Mouse (Mus musculus) forebrain, embryonic 11.5 days (tissue): ENCODE results near the gene Lin9. TPM values are rescaled to one million over a fixed set of nuclear protein-coding genes. Genes with fewer than 3 reads are reported as not detected.
"Not testable (repeated sequence)": the region's sequence is repeated elsewhere in the genome, so short reads cannot be mapped to it uniquely, and the experiment has no call there.

ENCODE experiments used
- ATAC-seq: fragments of 200-750 bp; cut with Nextera tagmentation; replicated peaks from 2 replicates; pipeline ENCODE4 v1.8.0; 2017; ENCODE audit warnings: moderate TSS enrichment; ENCODE audit not compliant: low FRiP score
- DNase-seq: peaks from one replicate; pipeline ENCODE4 v3.0.0-alpha.2; 2017; ENCODE audit warnings: low spot score
- H3K27ac ChIP-seq: fragments of 300-500 bp; sonication (generic); 2 replicates; pipeline ENCODE4 v1.5.1; 2014; ENCODE audit warnings: low read depth, low read length
- H3K27me3 ChIP-seq: fragments of 300-500 bp; sonication (generic); 2 replicates; pipeline ENCODE4 v1.6.1; 2014; ENCODE audit warnings: mild to moderate bottlenecking, low read length, mixed read lengths; ENCODE audit not compliant: control insufficient read depth, insufficient read depth
- H3K36me3 ChIP-seq: fragments of 300-500 bp; sonication (generic); 2 replicates; pipeline ENCODE4 v1.6.1; 2014; ENCODE audit warnings: mild to moderate bottlenecking, low read length, moderate library complexity, mixed read lengths; ENCODE audit not compliant: control insufficient read depth, insufficient read depth
- H3K4me1 ChIP-seq: fragments of 300-500 bp; sonication (generic); replicated peaks from 2 replicates; pipeline ENCODE4 v1.6.1; 2014; ENCODE audit warnings: low read length, mixed read lengths; ENCODE audit not compliant: control insufficient read depth, insufficient read depth
- H3K4me2 ChIP-seq: fragments of 300-500 bp; sonication (generic); 2 replicates; pipeline ENCODE4 v1.6.1; 2014; ENCODE audit warnings: low read depth, mild to moderate bottlenecking, low read length, moderate library complexity, mixed read lengths; ENCODE audit not compliant: severe bottlenecking
- H3K4me3 ChIP-seq: fragments of 300-500 bp; sonication (generic); 2 replicates; pipeline ENCODE4 v1.5.1; 2014; ENCODE audit warnings: low read depth, low read length
- H3K9ac ChIP-seq: fragments of 300-500 bp; sonication (generic); 2 replicates; pipeline ENCODE4 v1.6.1; 2014; ENCODE audit warnings: low read length
- H3K9me3 ChIP-seq: fragments of 300-500 bp; sonication (generic); 2 replicates; pipeline ENCODE4 v1.6.1; 2016; ENCODE audit warnings: low read length, mixed read lengths; ENCODE audit not compliant: control insufficient read depth
- WGBS: fragments of 180-500 bp; shearing (Covaris S2); extraction: QIAGEN DNeasy Blood & Tissue Kit; methylation state at CpG from one replicate; pipeline ENCODE4 v1.1.7; 2014; 5-methylcytosine and 5-hydroxymethylcytosine counted together
- polyA plus RNA-seq: library from polyadenylated mRNA; unstranded; fragments of >200 nt; fragmentation: Nextera tagmentation; extraction: Ambion mirVana; gene quantifications from 2 replicates; pipeline ENCODE4 v1.2.1, GENCODE M21; 2014

The Lin9 gene
- polyA plus RNA-seq, 1 experiment from 2014 or later, result 31.0 TPM

DNA sequence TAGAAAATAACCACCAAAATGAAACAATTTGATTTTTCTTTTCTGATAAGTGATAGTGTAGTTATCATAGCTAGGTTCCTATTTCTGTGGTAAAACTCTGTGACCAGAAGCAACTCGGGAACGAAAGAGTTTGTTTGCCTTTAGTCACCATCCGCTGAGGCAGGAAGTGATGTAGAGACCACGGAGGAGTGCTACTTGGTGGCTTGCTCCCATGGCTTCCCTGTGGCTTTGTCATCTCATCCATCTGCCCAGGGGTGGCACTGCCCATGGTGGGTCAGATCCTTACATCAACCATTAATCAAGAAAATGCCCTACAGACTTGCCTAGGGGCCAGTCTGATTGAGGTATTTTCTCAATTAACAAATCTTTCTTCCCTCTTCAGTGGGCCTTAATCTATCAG lies 18.6 kb upstream of the Lin9 start:
- Histone ChIP-seq H3K9ac (no peak overlapping the region), H3K4me1 (no peaks in the 10 kb centered on the region), H3K27ac (no peak overlapping the region), H3K9me3 (no peaks in the 10 kb centered on the region; the same call in 1 of the 2 replicates), H3K36me3 (no peaks in the 10 kb centered on the region), H3K27me3 (no peaks in the 10 kb centered on the region), H3K4me3 (no peak overlapping the region), H3K4me2 (no peak overlapping the region)
- 90% methylated on average over 4 of the region's 4 CpGs for WGBS
- ATAC-seq (no peak), DNase-seq (no peak)

DNA sequence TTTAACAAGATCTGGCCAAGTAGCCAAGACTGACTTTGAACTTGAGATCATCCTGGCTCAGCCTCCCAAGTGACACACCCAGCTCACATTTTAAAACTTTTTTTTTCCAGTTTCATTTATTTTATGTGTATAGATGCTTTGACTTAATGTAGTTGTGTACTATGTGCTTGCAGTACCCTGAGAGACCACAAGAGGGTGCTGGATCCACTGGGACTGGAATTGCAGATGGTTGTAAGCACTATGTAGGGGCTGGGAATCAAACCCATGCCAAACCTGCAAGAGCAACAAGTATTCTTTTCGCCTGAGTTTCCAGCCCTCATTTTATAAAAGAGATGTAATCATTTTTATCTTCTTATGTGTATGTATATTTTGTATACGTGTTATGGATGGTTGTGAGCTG lies 17.0 kb upstream of the Lin9 start:
- Histone ChIP-seq H3K9ac (no peak overlapping the region), H3K4me3 (no peak overlapping the region), H3K4me2 (no peak overlapping the region), H3K36me3 (no peaks in the 10 kb centered on the region), H3K27me3 (no peaks in the 10 kb centered on the region), H3K27ac (no peak overlapping the region), H3K4me1 (no peaks in the 10 kb centered on the region), H3K9me3 (no peaks in the 10 kb centered on the region; the same call in 1 of the 2 replicates)
- 87% methylated on average over 2 of the region's 2 CpGs for WGBS
- ATAC-seq (no peak), DNase-seq (no peak)

DNA sequence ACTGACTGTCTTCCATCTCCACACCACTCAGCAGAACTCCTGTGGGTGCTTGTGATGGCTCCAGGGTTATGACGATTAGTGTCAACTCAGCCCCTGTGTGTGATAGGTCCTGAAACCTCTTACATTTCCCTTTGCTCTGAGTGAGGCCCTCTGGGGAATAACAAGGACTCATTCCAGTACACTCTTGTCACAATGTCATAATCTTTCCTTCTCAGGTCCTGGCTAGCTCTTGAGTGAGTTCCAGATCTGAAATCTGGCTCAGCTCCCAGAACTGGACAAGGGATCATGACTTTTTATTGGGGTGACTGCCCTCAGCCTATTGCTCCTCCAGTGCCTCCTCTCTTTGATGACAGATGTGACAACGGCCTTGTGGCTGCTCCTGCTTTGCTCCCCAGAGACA lies 14.8 kb upstream of the Lin9 start:
- Histone ChIP-seq H3K36me3 (no peaks in the 10 kb centered on the region), H3K4me1 (no peaks in the 10 kb centered on the region), H3K27me3 (no peaks in the 10 kb centered on the region), H3K27ac (no peak overlapping the region), H3K9me3 (no peaks in the 10 kb centered on the region; the same call in 1 of the 2 replicates), H3K4me3 (no peak overlapping the region), H3K4me2 (no peak overlapping the region), H3K9ac (no peak overlapping the region)
- DNase-seq, result no peak
- no peak for ATAC-seq
- WGBS, result 88% methylated on average over 2 of the region's 2 CpGs

DNA sequence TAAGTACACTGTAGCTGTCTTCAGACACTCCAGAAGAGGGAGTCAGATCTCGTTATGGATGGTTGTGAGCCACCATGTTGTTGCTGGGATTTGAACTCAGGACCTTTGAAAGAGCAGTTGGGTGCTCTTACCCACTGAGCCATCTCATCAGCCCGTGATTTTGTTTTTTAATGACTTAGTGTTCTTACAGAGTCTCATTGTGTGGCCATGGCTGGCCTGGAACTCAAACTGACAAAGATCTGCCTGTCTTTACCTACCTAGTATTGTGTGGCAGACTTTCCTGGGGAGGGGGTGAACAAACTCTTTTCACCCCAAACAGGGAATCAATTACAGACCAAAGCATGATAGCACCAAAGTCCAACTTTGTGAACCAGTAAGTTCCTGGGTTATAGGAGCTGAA lies 3.2 kb upstream of the Lin9 start:
- not testable (repeated sequence) for DNase-seq, H3K9me3 ChIP-seq, H3K4me2 ChIP-seq, H3K27me3 ChIP-seq, H3K9ac ChIP-seq, ATAC-seq, H3K4me3 ChIP-seq, H3K4me1 ChIP-seq, H3K36me3 ChIP-seq, H3K27ac ChIP-seq
- WGBS, result 85% methylated on average over 2 of the region's 2 CpGs

DNA sequence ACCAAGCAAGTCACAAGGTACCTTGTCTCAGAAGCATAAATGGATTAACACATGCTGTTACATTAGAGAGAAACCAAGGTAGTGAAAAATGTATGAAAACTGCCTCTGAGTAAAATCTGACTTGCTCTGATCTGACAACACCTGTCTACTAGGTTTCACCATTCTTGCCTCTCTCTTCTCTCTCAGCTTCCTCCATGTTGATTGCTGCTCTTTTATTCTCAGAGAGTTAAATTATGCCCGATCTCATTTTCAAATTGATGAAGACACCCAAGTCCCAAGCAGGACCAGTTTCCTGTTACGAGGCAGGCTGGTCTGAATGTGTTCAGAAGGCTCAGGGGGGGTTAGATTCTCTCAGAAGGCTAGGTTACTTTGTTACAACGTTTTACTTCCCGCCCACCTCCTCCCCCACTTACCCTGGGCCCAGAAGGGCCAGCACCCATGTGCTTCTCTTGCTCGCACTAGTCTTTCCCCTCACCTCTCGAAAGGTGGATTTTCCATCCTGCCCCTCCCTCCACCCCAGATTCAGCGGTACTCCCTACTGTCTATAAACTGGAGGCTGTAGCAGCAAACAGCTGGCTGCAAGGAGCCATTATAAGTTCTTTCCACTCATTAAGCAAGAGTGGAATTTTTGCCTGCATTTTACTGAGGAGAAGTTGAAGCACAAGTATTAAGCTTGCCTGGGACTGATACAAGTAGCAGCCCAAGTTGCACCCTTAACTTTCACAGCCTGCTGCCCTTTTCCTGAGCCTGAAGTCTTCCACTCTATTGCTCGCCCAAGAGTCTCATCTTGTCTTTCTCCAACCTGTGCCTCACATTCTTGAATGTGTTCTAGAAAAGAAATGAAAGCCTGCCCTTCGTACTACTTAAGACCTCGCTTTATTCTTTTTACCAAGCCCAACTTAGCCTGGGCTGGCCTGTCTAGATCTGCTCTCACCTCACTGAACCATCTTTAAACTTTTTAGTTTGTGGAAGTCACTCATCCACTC lies 1.2 kb upstream of the Lin9 start:
- Histone ChIP-seq H3K36me3 (no peaks in the 10 kb centered on the region; the same call in 1 of the 2 replicates), H3K9me3 (no peaks in the 10 kb centered on the region), H3K9ac (peak overlapping the region; percentile 100), H3K4me3 (peak overlapping the region; percentile 99), H3K27me3 (no peaks in the 10 kb centered on the region), H3K4me2 (peak overlapping the region; percentile 79), H3K4me1 (peaks cover 9% of the 10 kb centered on the region; the same call in 1 of the 2 replicates), H3K27ac (0 out of 2 replicates have a peak overlapping the region, but pooled peaks have one; percentile 92)
- ATAC-seq (no peak), DNase-seq (no peak)
- WGBS, result 43% methylated on average over 10 of the region's 10 CpGs

DNA sequence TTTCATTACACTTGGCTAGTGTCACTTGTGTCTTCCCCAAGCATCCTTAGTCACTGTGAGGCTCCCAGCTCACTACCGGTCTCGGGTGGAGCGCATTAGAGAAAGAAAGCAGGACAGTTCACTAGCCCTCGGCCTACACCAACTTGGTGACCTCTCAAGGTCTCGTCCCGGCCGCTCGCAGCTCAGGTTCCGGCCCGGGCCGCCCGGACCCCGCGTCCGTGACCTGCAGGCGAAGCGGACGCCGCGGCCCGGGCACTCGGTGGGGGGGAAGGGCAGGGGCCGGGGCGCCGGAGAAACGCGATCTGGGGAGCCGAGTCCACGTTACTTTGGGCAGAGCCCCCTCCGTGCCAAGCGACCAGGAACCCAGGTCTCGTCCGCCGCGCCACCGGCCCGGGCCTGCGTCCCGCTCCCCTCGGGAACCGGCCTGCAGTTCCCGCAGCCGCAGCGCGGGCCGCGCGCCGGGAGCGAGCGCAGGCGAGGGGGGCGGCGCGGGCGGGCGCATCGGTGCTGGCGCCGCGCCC lies 285 bp upstream of the Lin9 start:
- DNase-seq (peak; percentile 82), ATAC-seq (peak; percentile 53)
- peak overlapping the region; percentile 92 for H3K27ac ChIP-seq
- H3K27me3 ChIP-seq, result no peaks in the 10 kb centered on the region
- no peaks in the 10 kb centered on the region; the same call in 1 of the 2 replicates for H3K36me3 ChIP-seq
- peak overlapping the region; percentile 100 for H3K9ac ChIP-seq
- 0% methylated on average over 49 of the region's 61 CpGs for WGBS
- H3K9me3 ChIP-seq, result no peaks in the 10 kb centered on the region
- peaks cover 9% of the 10 kb centered on the region; the same call in 1 of the 2 replicates for H3K4me1 ChIP-seq
- peak overlapping the region; percentile 79 for H3K4me2 ChIP-seq
- H3K4me3 ChIP-seq, result peak overlapping the region; percentile 99

DNA sequence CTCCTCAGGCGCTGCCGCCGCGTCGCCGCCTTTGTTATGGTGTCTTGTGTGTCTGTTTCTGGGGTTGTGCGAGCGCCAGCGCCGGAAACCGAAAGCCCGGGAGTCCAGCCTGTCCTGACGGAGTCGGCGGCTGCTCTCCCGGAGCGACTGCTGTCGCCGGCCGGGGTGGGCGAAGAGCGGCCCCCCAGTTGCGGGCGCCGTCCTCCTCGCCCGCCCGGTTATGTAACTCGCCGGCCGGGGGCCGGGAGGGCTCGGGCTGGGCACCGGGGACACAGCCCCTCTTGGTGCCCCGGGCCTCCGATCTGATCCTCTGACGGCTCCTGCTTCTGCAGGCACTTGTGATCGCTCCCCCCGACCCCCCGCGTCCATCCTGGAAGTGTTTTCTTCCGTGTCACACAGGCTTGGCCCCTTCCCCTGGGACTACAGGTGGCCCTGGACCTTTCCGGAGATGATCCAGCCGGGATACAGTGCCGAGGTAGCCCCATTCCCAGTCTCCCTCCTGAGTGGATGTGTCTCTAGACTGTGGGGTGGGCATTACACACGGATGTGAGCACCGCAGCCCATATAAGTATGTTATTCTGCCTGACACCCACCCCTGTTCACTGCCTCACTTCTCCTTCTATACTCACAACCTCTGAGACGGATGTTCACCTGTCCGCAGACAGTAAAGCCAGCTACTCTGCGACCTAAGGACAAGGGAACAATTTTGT lies 723 bp downstream of the Lin9 start:
- H3K4me1 ChIP-seq, result peaks cover 9% of the 10 kb centered on the region; the same call in 1 of the 2 replicates
- peak overlapping the region; percentile 100 for H3K9ac ChIP-seq
- 4% methylated on average over 49 of the region's 50 CpGs for WGBS
- H3K36me3 ChIP-seq, result no peaks in the 10 kb centered on the region; the same call in 1 of the 2 replicates
- peak overlapping the region; percentile 99 for H3K4me3 ChIP-seq
- H3K9me3 ChIP-seq, result no peaks in the 10 kb centered on the region
- peak overlapping the region; percentile 79 for H3K4me2 ChIP-seq
- H3K27ac ChIP-seq, result peak overlapping the region; percentile 92
- H3K27me3 ChIP-seq, result no peaks in the 10 kb centered on the region
- DNase-seq (peak; percentile 78), ATAC-seq (peak; percentile 65)

DNA sequence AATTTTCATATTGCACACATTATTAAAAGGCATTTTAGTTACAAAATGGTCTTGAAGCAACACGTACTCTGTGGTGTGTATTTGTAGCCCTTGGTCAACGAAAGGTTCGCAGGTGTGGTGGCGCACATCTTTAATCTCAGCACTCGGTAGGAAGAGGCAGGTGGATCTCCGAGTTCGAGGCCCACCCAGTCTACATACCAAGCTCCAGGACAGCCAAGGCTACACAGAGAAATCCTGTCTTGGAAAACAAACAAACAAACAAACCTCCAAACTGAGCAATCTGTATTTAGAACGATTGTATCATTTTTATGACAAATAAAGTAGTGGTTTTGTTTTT lies 1.2 kb downstream of the Lin9 start:
- peaks cover 9% of the 10 kb centered on the region; the same call in 1 of the 2 replicates for H3K4me1 ChIP-seq
- no peak for ATAC-seq
- H3K27me3 ChIP-seq, result no peaks in the 10 kb centered on the region
- WGBS, result 87% methylated on average over 8 of the region's 8 CpGs
- no peaks in the 10 kb centered on the region for H3K9me3 ChIP-seq
- no peak overlapping the region for H3K27ac ChIP-seq
- peak overlapping the region; percentile 100 for H3K9ac ChIP-seq
- peak overlapping the region; percentile 99 for H3K4me3 ChIP-seq
- H3K36me3 ChIP-seq, result no peaks in the 10 kb centered on the region; the same call in 1 of the 2 replicates
- H3K4me2 ChIP-seq, result peak overlapping the region; percentile 79
- no peak for DNase-seq
